Mouse (Mus musculus) WW6 (cell line): ENCODE measurements around the gene Arhgap25.
"Not testable (repeated sequence)": the region's sequence is repeated elsewhere in the genome, so short reads cannot be mapped to it uniquely, and the experiment has no call there.

Source experiments
- DNase-seq: peaks from one replicate; pipeline ENCODE4 v3.0.0-alpha.2; 2013; ENCODE audit warnings: low read depth, low spot score

Gene Arhgap25

GRCm38 (mm10) chr6:87536270-87536669 lies 3.2 kb upstream of the Arhgap25 start:
- DNase-seq, result no peak

GRCm38 (mm10) chr6:87535651-87536050 lies 2.6 kb upstream of the Arhgap25 start:
- no peak for DNase-seq

- no peak for DNase-seq
Observed at GRCm38 (mm10) chr6:87534855-87535575, 2.0 kb upstream of the Arhgap25 start.

- DNase-seq, result no peak
Observed at GRCm38 (mm10) chr6:87531456-87532015, 1.5 kb downstream of the Arhgap25 start.

GRCm38 (mm10) chr6:87530386-87530785 lies 2.7 kb downstream of the Arhgap25 start:
- no peak for DNase-seq

- DNase-seq, result no peak
Observed at GRCm38 (mm10) chr6:87527846-87528557, 5.1 kb downstream of the Arhgap25 start.

- DNase-seq, result no peak
Observed at GRCm38 (mm10) chr6:87527366-87527765, 5.7 kb downstream of the Arhgap25 start.

GRCm38 (mm10) chr6:87525126-87525525 lies 7.9 kb downstream of the Arhgap25 start:
- DNase-seq, result no peak

- DNase-seq, result no peak
Observed at GRCm38 (mm10) chr6:87524281-87524680, 8.8 kb downstream of the Arhgap25 start.

- DNase-seq, result no peak
Observed at GRCm38 (mm10) chr6:87523736-87524135, 9.3 kb downstream of the Arhgap25 start.

GRCm38 (mm10) chr6:87523085-87523484 lies 10.0 kb downstream of the Arhgap25 start:
- DNase-seq, result no peak

GRCm38 (mm10) chr6:87522236-87522635 lies 10.8 kb downstream of the Arhgap25 start:
- DNase-seq, result no peak

- not testable (repeated sequence) for DNase-seq
Observed at GRCm38 (mm10) chr6:87521705-87522104, 11.4 kb downstream of the Arhgap25 start.

- DNase-seq, result no peak
Observed at GRCm38 (mm10) chr6:87520572-87520971, 12.5 kb downstream of the Arhgap25 start.

GRCm38 (mm10) chr6:87519809-87520208 lies 13.2 kb downstream of the Arhgap25 start:
- no peak for DNase-seq

- DNase-seq, result no peak
Observed at GRCm38 (mm10) chr6:87518622-87519021, 14.4 kb downstream of the Arhgap25 start.

- DNase-seq, result no peak
Observed at GRCm38 (mm10) chr6:87517753-87518409, 15.2 kb downstream of the Arhgap25 start.

- no peak for DNase-seq
Observed at GRCm38 (mm10) chr6:87514321-87514720, 18.7 kb downstream of the Arhgap25 start.

- peak; percentile 36 for DNase-seq
Observed at GRCm38 (mm10) chr6:87513046-87513767, 19.9 kb downstream of the Arhgap25 start.

GRCm38 (mm10) chr6:87510999-87511398 lies 22.1 kb downstream of the Arhgap25 start:
- no peak for DNase-seq

- no peak for DNase-seq
Observed at GRCm38 (mm10) chr6:87509806-87510205, 23.3 kb downstream of the Arhgap25 start.

- DNase-seq, result no peak
Observed at GRCm38 (mm10) chr6:87504875-87505274, 28.2 kb downstream of the Arhgap25 start.
